Mouse (Mus musculus): ENCODE data around the gene Nhlh1.
A peak's percentile ranks its signal among the peaks of the same experiment; 100 is the strongest.

Nhlh1 gene

GRCm38 (mm10) chr1:172053541-172054440 is 3.6 kb downstream of the Nhlh1 start:
- peak; percentile 17 to 53 for DNase-seq (ENCODE audit: low spot score in 2 of 2)

GRCm38 (mm10) chr1:172052766-172053279 is 4.5 kb downstream of the Nhlh1 start:
- no peak for DNase-seq (ENCODE audit: low spot score in 2 of 2)

- DNase-seq (ENCODE audit: low spot score in 2 of 2): no peak
Observed at GRCm38 (mm10) chr1:172049131-172049782, 8.1 kb downstream of the Nhlh1 start.

GRCm38 (mm10) chr1:172048241-172048734 is 9.1 kb downstream of the Nhlh1 start:
- DNase-seq (ENCODE audit: low spot score in 2 of 2): no peak

- DNase-seq (ENCODE audit: low spot score in 2 of 2): peak; percentile 66 to 67
Observed at GRCm38 (mm10) chr1:172046938-172047337, 10.4 kb downstream of the Nhlh1 start.

- DNase-seq (ENCODE audit: low spot score in 2 of 2): no peak
Observed at GRCm38 (mm10) chr1:172046410-172046809, 11.0 kb downstream of the Nhlh1 start.

GRCm38 (mm10) chr1:172029914-172030313 is 27.5 kb downstream of the Nhlh1 start:
- DNase-seq (ENCODE audit: low spot score in 2 of 2): no peak

GRCm38 (mm10) chr1:172028394-172029275 is 28.7 kb downstream of the Nhlh1 start, which contains the start of gene Vangl2:
Gene Vangl2, minus strand, starts transcription at chr1:172028444.
- DNase-seq (ENCODE audit: low spot score in 2 of 2): no peak

GRCm38 (mm10) chr1:172027809-172028102 is 29.6 kb downstream of the Nhlh1 start:
- no peak for DNase-seq (ENCODE audit: low spot score in 2 of 2)

GRCm38 (mm10) chr1:172027010-172027808 is 30.2 kb downstream of the Nhlh1 start:
- peak; percentile 74 to 76 for DNase-seq (ENCODE audit: low spot score in 2 of 2)

GRCm38 (mm10) chr1:172026201-172026901 is 31.0 kb downstream of the Nhlh1 start:
- no peak for DNase-seq (ENCODE audit: low spot score in 2 of 2)

- DNase-seq (ENCODE audit: low spot score in 2 of 2): no peak
Observed at GRCm38 (mm10) chr1:172025201-172025904, 32.0 kb downstream of the Nhlh1 start.

- DNase-seq (ENCODE audit: low spot score in 2 of 2): no peak
Observed at GRCm38 (mm10) chr1:172024140-172024895, 33.1 kb downstream of the Nhlh1 start.

- DNase-seq (ENCODE audit: low spot score in 2 of 2): peak in 1 of 2 experiments; percentile 36
Observed at GRCm38 (mm10) chr1:172019863-172020521, 37.4 kb downstream of the Nhlh1 start.

- DNase-seq (ENCODE audit: low spot score in 2 of 2): no peak
Observed at GRCm38 (mm10) chr1:172019339-172019738, 38.0 kb downstream of the Nhlh1 start.

- DNase-seq (ENCODE audit: low spot score in 2 of 2): no peak
Observed at GRCm38 (mm10) chr1:172018336-172019311, 38.7 kb downstream of the Nhlh1 start.

- DNase-seq (ENCODE audit: low spot score in 2 of 2): no peak
Observed at GRCm38 (mm10) chr1:172017517-172018070, 39.8 kb downstream of the Nhlh1 start.
